Mouse (Mus musculus): ENCODE data around the gene Mcm5. TPM values are rescaled to one million over a fixed set of nuclear protein-coding genes. Genes with fewer than 3 reads are reported as not detected.

Mcm5 gene
- 51.6 and 51.8 TPM in 2 replicates for total RNA-seq (2014; rRNA removed; ENCODE audit: low replicate concordance)
- polyA plus RNA-seq (2015; fragmentation: Nextera tagmentation; extraction: Ambion mirVana) = 20.9 and 23.8 TPM in 2 replicates

GRCm38 (mm10) chr8:75109236-75109967 is at the start of gene Mcm5:
Gene Mcm5, plus strand, starts transcription at chr8:75109569.
- Histone ChIP-seq H3K27me3 (ENCODE audit: control insufficient read depth, insufficient read depth, low read length) (no peaks in the 10 kb centered on the region), H3K4me3 (ENCODE audit: low read depth, low read length) (peak within 1 kb of the TSS; percentile 64), H3K4me2 (ENCODE audit: low read depth, low read length) (peak within 1 kb of the TSS; percentile 95), H3K4me1 (ENCODE audit: control insufficient read depth, insufficient read depth) (peaks cover 10% of the 10 kb centered on the region; the same call in 1 of the 2 replicates), H3K36me3 (replicated peaks; ENCODE audit: control insufficient read depth, insufficient read depth, low read length) (peaks cover 23% of the 10 kb centered on the region), H3K9me3 (replicated peaks; ENCODE audit: control insufficient read depth, low read length) (no peaks in the 10 kb centered on the region), H3K27ac (ENCODE audit: low read depth) (peak within 1 kb of the TSS; percentile 86), H3K9ac (replicated peaks; ENCODE audit: low read depth, low read length) (peak within 1 kb of the TSS; percentile 75)
- peak; percentile 99 for ATAC-seq (ENCODE audit: insufficient read depth, low read depth)
- peak; percentile 98 for DNase-seq (ENCODE audit: low spot score)
- TF ChIP-seq EP300 (IDR thresholded peaks at IDR 0.05; ENCODE audit: low read depth) (no peak), CTCF (IDR thresholded peaks at IDR 0.05; ENCODE audit: low read depth) (no peak)
- whole genome bisulfite sequencing = under 1% methylated on average over 59 of the region's 59 CpGs

GRCm38 (mm10) chr8:75060022-75060421 is 49.3 kb upstream of the Mcm5 start:
- peaks cover 19% of the 10 kb centered on the region for H3K4me1 ChIP-seq (ENCODE audit: control insufficient read depth, insufficient read depth)
- H3K27ac ChIP-seq (ENCODE audit: low read depth) = no peak overlapping the region
- WGBS = 76% methylated on average over 6 of the region's 6 CpGs
- peaks cover 68% of the 10 kb centered on the region for H3K36me3 ChIP-seq (replicated peaks; ENCODE audit: control insufficient read depth, insufficient read depth, low read length)
- no peak for ATAC-seq (ENCODE audit: insufficient read depth, low read depth)
- H3K27me3 ChIP-seq (ENCODE audit: control insufficient read depth, insufficient read depth, low read length) = no peaks in the 10 kb centered on the region
- H3K9ac ChIP-seq (replicated peaks; ENCODE audit: low read depth, low read length) = no peak overlapping the region
- no peak for TF ChIP-seq CTCF (IDR thresholded peaks at IDR 0.05; ENCODE audit: low read depth)
- TF ChIP-seq EP300 (IDR thresholded peaks at IDR 0.05; ENCODE audit: low read depth) = no peak
- H3K4me3 ChIP-seq (ENCODE audit: low read depth, low read length) = no peak overlapping the region
- H3K4me2 ChIP-seq (ENCODE audit: low read depth, low read length) = no peak overlapping the region
- DNase-seq (ENCODE audit: low spot score) = no peak
- H3K9me3 ChIP-seq (replicated peaks; ENCODE audit: control insufficient read depth, low read length) = no peaks in the 10 kb centered on the region

- whole genome bisulfite sequencing = 50% methylated on average over 2 of the region's 2 CpGs
- no peak for DNase-seq (ENCODE audit: low spot score)
- TF ChIP-seq CTCF (IDR thresholded peaks at IDR 0.05; ENCODE audit: low read depth) (no peak), EP300 (IDR thresholded peaks at IDR 0.05; ENCODE audit: low read depth) (no peak)
- Histone ChIP-seq H3K4me1 (ENCODE audit: control insufficient read depth, insufficient read depth) (peaks cover 23% of the 10 kb centered on the region), H3K27me3 (ENCODE audit: control insufficient read depth, insufficient read depth, low read length) (no peaks in the 10 kb centered on the region), H3K9me3 (replicated peaks; ENCODE audit: control insufficient read depth, low read length) (no peaks in the 10 kb centered on the region), H3K27ac (ENCODE audit: low read depth) (no peak overlapping the region), H3K36me3 (replicated peaks; ENCODE audit: control insufficient read depth, insufficient read depth, low read length) (peaks cover 73% of the 10 kb centered on the region), H3K4me2 (ENCODE audit: low read depth, low read length) (no peak overlapping the region), H3K9ac (replicated peaks; ENCODE audit: low read depth, low read length) (no peak overlapping the region), H3K4me3 (ENCODE audit: low read depth, low read length) (no peak overlapping the region)
- ATAC-seq (ENCODE audit: insufficient read depth, low read depth) = no peak
These were observed 48.6 kb upstream of the Mcm5 start for GRCm38 (mm10) chr8:75060815-75061214.

GRCm38 (mm10) chr8:75063290-75063689 is 46.1 kb upstream of the Mcm5 start:
- Histone ChIP-seq H3K27ac (ENCODE audit: low read depth) (no peak overlapping the region), H3K9ac (replicated peaks; ENCODE audit: low read depth, low read length) (no peak overlapping the region), H3K4me3 (ENCODE audit: low read depth, low read length) (no peak overlapping the region), H3K4me1 (ENCODE audit: control insufficient read depth, insufficient read depth) (peaks cover 23% of the 10 kb centered on the region), H3K9me3 (replicated peaks; ENCODE audit: control insufficient read depth, low read length) (no peaks in the 10 kb centered on the region), H3K36me3 (replicated peaks; ENCODE audit: control insufficient read depth, insufficient read depth, low read length) (peaks cover 70% of the 10 kb centered on the region), H3K4me2 (ENCODE audit: low read depth, low read length) (no peak overlapping the region), H3K27me3 (ENCODE audit: control insufficient read depth, insufficient read depth, low read length) (no peaks in the 10 kb centered on the region)
- ATAC-seq (ENCODE audit: insufficient read depth, low read depth) (peak; percentile 25), DNase-seq (ENCODE audit: low spot score) (no peak)
- no peak for TF ChIP-seq EP300 (IDR thresholded peaks at IDR 0.05; ENCODE audit: low read depth)
- TF ChIP-seq CTCF (IDR thresholded peaks at IDR 0.05; ENCODE audit: low read depth) = no peak
- WGBS = 48% methylated on average over 3 of the region's 3 CpGs

GRCm38 (mm10) chr8:75064790-75065189 is 44.6 kb upstream of the Mcm5 start:
- WGBS = 50% methylated on average over 3 of the region's 3 CpGs
- Histone ChIP-seq H3K4me1 (ENCODE audit: control insufficient read depth, insufficient read depth) (peaks cover 23% of the 10 kb centered on the region), H3K27ac (ENCODE audit: low read depth) (peak overlapping the region; percentile 36), H3K4me2 (ENCODE audit: low read depth, low read length) (no peak overlapping the region), H3K9me3 (replicated peaks; ENCODE audit: control insufficient read depth, low read length) (no peaks in the 10 kb centered on the region), H3K36me3 (replicated peaks; ENCODE audit: control insufficient read depth, insufficient read depth, low read length) (peaks cover 56% of the 10 kb centered on the region), H3K9ac (replicated peaks; ENCODE audit: low read depth, low read length) (no peak overlapping the region), H3K4me3 (ENCODE audit: low read depth, low read length) (no peak overlapping the region), H3K27me3 (ENCODE audit: control insufficient read depth, insufficient read depth, low read length) (no peaks in the 10 kb centered on the region)
- ATAC-seq (ENCODE audit: insufficient read depth, low read depth) (peak; percentile 67), DNase-seq (ENCODE audit: low spot score) (no peak)
- TF ChIP-seq CTCF (IDR thresholded peaks at IDR 0.05; ENCODE audit: low read depth) (no peak), EP300 (IDR thresholded peaks at IDR 0.05; ENCODE audit: low read depth) (no peak)
